Mouse (Mus musculus): ENCODE data around the gene Pcyt1a.
"Not testable (repeated sequence)": the region's sequence is repeated elsewhere in the genome, so short reads cannot be mapped to it uniquely, and the experiment has no call there.

Pcyt1a gene

GRCm38 (mm10) chr16:32472276-32473015 lies 41.7 kb downstream of the Pcyt1a start:
- DNase-seq (ENCODE audit: low read depth, low spot score) = no peak

GRCm38 (mm10) chr16:32477315-32477714 lies 46.6 kb downstream of the Pcyt1a start:
- DNase-seq (ENCODE audit: low read depth, low spot score) = no peak

- DNase-seq (ENCODE audit: low read depth, low spot score) = no peak
Observed at GRCm38 (mm10) chr16:32479415-32479814, 48.7 kb downstream of the Pcyt1a start.

GRCm38 (mm10) chr16:32484431-32484871 lies 53.7 kb downstream of the Pcyt1a start:
- DNase-seq (ENCODE audit: low read depth, low spot score) = no peak

- no peak for DNase-seq (ENCODE audit: low read depth, low spot score)
Observed at GRCm38 (mm10) chr16:32485209-32485608, 54.5 kb downstream of the Pcyt1a start.

GRCm38 (mm10) chr16:32486046-32486445 lies 55.3 kb downstream of the Pcyt1a start:
- DNase-seq (ENCODE audit: low read depth, low spot score) = no peak

GRCm38 (mm10) chr16:32487234-32488111 lies 56.8 kb downstream of the Pcyt1a start, which contains the start of gene Slc51a:
Slc51a (minus strand) TSS chr16:32487879.
- DNase-seq (ENCODE audit: low read depth, low spot score) = no peak

- DNase-seq (ENCODE audit: low read depth, low spot score) = no peak
Observed at GRCm38 (mm10) chr16:32488939-32489338, 58.2 kb downstream of the Pcyt1a start.

- DNase-seq (ENCODE audit: low read depth, low spot score) = not testable (repeated sequence)
Observed at GRCm38 (mm10) chr16:32494371-32494770, 63.6 kb downstream of the Pcyt1a start.

- no peak for DNase-seq (ENCODE audit: low read depth, low spot score)
Observed at GRCm38 (mm10) chr16:32495965-32496364, 65.2 kb downstream of the Pcyt1a start, which contains the start of gene Zdhhc19. Zdhhc19 (plus strand) TSS chr16:32496265.

- DNase-seq (ENCODE audit: low read depth, low spot score) = no peak
Observed at GRCm38 (mm10) chr16:32498996-32499395, 68.3 kb downstream of the Pcyt1a start.

- DNase-seq (ENCODE audit: low read depth, low spot score) = peak; percentile 87
Observed at GRCm38 (mm10) chr16:32499430-32500037, 68.8 kb downstream of the Pcyt1a start.

- no peak for DNase-seq (ENCODE audit: low read depth, low spot score)
Observed at GRCm38 (mm10) chr16:32501459-32501858, 70.7 kb downstream of the Pcyt1a start.

GRCm38 (mm10) chr16:32502621-32503335 lies 72.1 kb downstream of the Pcyt1a start:
- DNase-seq (ENCODE audit: low read depth, low spot score) = no peak

GRCm38 (mm10) chr16:32503633-32504032 lies 72.9 kb downstream of the Pcyt1a start:
- no peak for DNase-seq (ENCODE audit: low read depth, low spot score)

GRCm38 (mm10) chr16:32506298-32506697 lies 75.6 kb downstream of the Pcyt1a start:
- no peak for DNase-seq (ENCODE audit: low read depth, low spot score)

- no peak for DNase-seq (ENCODE audit: low read depth, low spot score)
Observed at GRCm38 (mm10) chr16:32506868-32507267, 76.1 kb downstream of the Pcyt1a start.

GRCm38 (mm10) chr16:32507407-32507806 lies 76.7 kb downstream of the Pcyt1a start:
- peak; percentile 80 for DNase-seq (ENCODE audit: low read depth, low spot score)

- DNase-seq (ENCODE audit: low read depth, low spot score) = no peak
Observed at GRCm38 (mm10) chr16:32508035-32508434, 77.3 kb downstream of the Pcyt1a start.

GRCm38 (mm10) chr16:32508506-32509065 lies 77.9 kb downstream of the Pcyt1a start:
- DNase-seq (ENCODE audit: low read depth, low spot score) = no peak

Measured in CD4-positive, CD25-positive, alpha-beta regulatory T cell, adult 2 months (primary cell).